Mouse (Mus musculus) right cerebral cortex, postnatal 10 days (tissue): ENCODE measurements around the gene Ercc6l2.

Source experiments
- DNase-seq, 2 experiments: peaks; one replicate each; pipeline ENCODE4 v3.0.0; 2021; ENCODE audit warnings: low spot score in 2 of 2

Gene Ercc6l2

GRCm38 (mm10) chr13:63929917-63930515 lies 115.0 kb downstream of the Ercc6l2 start:
- no peak for DNase-seq

GRCm38 (mm10) chr13:63930525-63930924 lies 115.5 kb downstream of the Ercc6l2 start:
- no peak for DNase-seq

- DNase-seq = no peak
Measured at GRCm38 (mm10) chr13:63936369-63936768, 121.3 kb downstream of the Ercc6l2 start.

GRCm38 (mm10) chr13:63940257-63940656 lies 125.2 kb downstream of the Ercc6l2 start:
- DNase-seq = no peak

GRCm38 (mm10) chr13:63941170-63941569 lies 126.1 kb downstream of the Ercc6l2 start:
- DNase-seq = no peak

- no peak for DNase-seq
Measured at GRCm38 (mm10) chr13:63943605-63944004, 128.6 kb downstream of the Ercc6l2 start.

GRCm38 (mm10) chr13:63944344-63945021 lies 129.4 kb downstream of the Ercc6l2 start:
- DNase-seq = no peak
